Mouse (Mus musculus) gonadal fat pad, adult 2 months (tissue): ENCODE results near the gene Gm11114. TPM values are rescaled to one million over a fixed set of nuclear protein-coding genes. Genes with fewer than 3 reads are reported as not detected.

Experiments used
- DNase-seq: peaks from one replicate; pipeline ENCODE4 v3.0.0-alpha.2; 2012; ENCODE audit warnings: low read depth
- polyA plus RNA-seq: library from polyadenylated mRNA; depleted of rRNA; stranded (reverse); fragments of >200 nt; gene quantifications from 2 replicates; pipeline ENCODE4 v1.2.3, GENCODE M21; 2012; rRNA removed

Gm11114 gene
- polyA plus RNA-seq, 1 experiment, result not detected

GRCm38 (mm10) chr9:85357154-85357860 is 44.7 kb downstream of the Gm11114 start:
- DNase-seq, result no peak

Other genes starting within 250 kb of the Gm11114 start
- 9.2 and 9.8 TPM in 2 replicates for gene Tent5a, start 14.6 kb downstream of the Gm11114 start, polyA plus RNA-seq